Mouse (Mus musculus) T-helper 1 cell (primary cell): ENCODE data around the gene Crb2.

Experiments used
- in situ Hi-C: fragments of 300-600 bp; cut with MboI, MseI; formaldehyde crosslinking; loops from one replicate; pipeline ENCODE4 v1.15.1; 2025; ENCODE audit warnings: high pct_unique_total_duplicates

The Crb2 gene

DNA sequence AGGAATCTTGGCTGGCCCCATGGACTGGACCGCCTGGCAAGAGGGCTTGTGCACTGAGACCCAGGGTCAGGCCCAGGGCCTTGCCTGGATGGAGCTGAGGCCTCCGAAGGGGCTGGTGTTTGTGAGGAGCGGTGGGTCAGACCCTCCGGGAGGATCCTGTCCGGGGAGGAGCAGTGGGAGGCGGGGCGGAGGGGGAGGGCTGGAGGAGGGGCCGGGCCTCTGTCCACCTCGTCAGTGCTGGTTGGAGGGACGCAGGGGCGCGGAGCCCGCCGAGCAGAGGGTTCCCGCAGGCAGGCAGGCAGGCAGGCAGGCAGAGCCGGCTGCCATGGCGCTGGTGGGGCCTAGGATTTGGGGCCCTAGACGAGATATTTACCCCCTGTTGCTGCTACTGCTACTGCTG, at the start of gene Crb2:
TSS of gene Crb2 (plus strand) at position 234 of the 400 bp plus-strand sequence.
- in situ Hi-C loops: loop anchor here (10.0 kb wide), 2 partner anchors 211 to 391 kb away; no protein-coding TSS in a partner anchor

DNA sequence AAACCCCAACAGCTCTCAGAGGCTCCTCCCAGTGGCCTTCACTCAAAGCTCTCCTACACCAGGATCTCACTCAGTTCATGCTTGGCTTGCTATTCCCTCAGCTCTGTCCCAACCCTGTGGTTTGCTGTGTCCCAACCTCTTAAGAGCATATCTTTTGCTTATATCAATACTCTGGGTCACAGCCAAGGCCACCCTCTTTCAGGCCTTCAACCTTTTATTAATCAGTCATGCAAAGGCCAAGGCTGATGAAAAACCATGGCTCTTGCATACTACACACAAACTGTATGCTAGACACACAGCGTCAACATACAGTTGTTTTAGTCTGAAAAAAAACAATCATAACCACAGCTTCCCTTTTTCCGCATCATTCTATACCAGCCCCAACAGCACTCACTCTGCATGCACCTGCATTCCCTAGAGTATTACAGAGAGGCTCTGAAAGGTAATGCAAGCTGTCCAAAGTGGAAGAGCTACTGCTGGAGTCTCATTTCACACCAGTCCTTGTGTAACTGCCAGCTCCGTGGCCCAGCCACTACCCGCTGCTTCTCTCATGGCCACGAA, 44.7 kb upstream of the Crb2 start:
- in situ Hi-C loops: no loop called here

DNA sequence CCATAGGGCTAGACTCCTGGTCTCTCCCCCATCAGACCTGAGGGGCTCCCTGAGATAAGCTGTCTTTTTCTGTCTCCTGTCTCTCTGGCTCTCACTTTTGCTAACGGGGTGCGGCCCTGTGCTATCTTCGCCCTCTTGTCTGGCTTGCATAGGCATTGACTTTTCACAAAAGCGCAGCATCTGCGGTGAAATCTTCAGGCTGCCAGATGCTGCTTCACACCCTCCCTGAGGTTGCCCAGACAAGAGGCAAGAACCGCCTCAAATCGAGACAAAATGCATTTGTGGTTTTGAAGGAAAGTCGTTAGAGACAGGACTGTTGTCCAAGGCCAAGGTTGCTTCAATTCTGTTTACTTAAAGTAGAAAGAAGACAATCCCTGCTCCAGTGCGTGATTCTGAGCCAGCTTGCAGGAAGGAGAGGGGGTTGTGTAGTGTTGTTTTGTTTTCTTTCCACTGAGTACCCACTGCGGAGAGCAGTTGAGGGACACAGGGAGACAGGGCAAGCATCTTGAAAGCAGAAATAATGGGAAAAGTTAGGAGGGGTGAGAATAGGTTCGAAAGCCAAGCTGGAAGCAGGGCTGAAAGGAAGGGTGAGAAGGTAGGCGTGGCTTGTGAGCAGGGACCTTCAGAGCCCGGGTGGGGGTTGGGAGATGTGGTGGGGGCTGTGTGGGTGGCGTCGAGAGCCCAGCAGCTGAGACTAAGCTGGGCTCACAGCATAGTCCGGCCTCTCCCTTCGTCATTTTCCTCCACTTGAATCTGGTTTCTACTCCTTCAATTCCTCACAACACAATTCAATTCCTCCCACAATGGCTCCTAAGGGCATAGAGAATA, 40.9 kb upstream of the Crb2 start:
- in situ Hi-C loops: no loop called here

DNA sequence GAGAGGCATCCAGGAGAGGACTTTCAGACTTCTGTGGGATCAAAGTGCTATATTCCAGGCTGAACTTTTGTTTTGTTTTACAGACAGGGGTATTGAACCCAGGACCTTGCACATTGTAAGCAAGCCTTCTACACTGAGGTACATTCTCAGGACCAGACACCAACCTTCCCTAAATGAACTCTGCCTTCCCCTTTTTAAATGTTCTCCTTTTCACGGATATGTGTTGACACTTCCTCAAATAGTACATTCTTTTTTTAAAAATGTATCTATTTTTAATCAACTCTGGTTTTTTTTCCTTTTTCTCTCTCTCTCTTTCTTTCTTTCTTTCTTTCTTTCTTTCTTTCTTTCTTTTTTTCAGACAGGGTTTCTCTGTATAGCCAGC, 40.3 kb upstream of the Crb2 start:
- in situ Hi-C loops: no loop called here

DNA sequence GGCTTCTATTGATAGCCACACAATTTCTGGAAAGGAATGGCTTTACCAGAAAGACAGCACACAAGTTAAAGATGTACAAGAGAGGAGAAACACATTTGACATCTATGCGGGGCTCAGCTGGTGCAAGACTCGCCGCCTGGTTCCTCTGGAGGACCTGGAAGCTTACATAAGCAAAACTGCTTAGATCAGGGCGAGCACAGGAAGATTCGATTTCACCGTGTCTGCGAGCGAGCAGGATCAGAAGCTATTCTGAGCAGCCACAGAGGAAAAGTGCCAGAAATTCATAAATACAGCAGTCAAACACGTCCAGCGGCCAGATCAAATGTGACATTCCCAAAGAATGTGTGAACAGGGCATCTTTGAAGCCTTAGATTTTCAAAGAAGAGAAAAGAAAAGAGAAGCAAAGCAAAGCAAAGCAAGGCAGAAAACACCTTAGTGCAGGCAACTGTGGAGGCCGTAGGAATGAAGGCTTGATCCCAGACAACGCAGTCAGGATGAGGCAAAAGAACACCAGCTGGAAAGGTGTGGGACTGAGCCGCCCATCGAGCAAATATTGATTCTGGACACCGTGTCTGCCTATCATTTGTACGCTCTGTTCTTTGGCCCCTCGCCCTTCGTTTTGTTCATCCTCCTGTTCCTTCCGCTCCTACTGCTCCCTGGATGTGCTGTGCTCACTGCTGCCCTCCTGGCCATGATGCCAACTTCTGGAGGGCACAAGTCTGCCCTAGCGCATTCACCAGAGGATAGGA, 34.1 kb upstream of the Crb2 start:
- in situ Hi-C loops: no loop called here

DNA sequence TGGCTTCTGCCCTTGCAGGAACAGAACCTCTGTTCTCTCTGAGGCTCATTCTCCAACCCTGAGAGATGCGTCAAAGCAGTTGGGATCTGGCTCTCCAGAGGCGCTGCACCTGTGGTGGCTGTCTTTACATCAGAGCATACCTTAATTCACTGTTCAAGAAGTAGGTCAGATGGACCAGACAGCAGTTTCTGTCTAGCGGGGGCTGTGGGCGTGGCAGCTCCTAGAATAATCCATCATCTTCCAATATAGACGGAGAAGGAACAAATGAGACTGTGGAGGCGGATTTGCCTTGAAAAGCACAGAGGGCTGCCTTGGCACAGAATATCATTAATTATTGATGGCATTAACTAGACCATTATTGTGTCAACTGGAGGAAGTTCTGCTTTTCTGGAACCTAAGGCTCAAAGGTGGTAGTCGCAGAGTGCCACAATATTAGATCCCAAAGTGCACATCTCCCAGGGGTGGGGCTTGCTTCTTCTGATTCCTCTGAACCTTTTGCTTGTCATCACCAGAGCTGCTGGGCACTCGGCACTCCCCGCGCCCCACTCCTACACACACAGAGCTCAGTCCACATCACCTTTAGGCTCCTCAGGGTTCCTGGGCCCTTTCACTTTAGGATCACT, 31.2 kb upstream of the Crb2 start:
- in situ Hi-C loops: no loop called here

DNA sequence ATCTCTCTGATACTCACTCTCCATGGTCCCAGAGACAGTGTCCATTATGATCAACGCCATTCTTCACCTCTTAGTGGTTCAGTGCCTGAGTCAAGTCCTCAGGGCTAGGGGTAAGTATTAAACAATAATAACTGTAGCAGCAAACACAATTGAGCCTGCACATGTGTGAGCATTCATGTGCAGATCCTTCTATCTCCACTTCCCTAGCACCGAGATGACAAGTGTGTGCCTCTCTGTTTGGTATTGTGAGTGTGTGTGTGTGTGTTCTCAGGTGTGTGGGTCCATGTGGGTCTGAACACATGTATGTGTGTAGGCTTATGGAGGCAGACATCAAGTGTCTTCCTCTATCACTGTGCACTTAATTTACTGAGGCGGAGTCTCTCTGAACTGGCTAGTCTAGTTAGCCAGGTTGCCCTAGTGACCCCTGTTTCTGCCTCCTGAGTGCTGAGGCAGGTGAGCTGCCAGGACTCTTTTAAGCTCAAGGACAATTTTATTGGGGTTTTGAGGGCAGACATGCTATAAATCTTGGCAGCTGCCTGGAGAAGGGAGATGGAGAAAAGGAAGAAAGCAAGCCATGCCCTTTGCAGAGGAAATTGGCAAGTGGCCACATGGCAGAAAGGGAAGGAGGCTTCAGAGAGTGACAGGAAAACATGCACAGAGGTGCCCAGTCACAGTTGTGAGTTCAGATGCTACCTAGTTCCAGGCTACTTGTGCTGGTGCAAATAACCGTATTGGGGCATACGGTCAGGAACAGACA, 29.6 kb upstream of the Crb2 start:
- in situ Hi-C loops: no loop called here

DNA sequence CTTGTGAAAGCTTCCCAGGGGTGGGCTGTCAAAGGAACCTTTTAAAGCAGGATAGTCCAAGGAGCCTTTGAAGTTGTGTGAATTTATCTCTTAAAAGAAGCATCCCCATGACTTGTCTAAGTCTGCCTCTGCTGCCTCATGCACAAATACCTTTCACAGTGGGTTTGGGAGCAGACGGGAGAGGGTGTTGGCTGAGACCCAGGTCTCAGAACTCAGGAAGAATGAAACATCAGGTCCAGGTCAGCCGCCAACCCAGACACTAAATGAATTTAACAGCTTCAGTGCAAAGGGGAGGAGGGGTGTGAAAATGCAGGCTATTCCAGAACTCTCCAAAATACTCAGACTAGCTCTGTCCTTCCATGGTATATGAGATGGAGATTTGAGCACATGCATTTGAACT, 28.1 kb upstream of the Crb2 start:
- in situ Hi-C loops: no loop called here

DNA sequence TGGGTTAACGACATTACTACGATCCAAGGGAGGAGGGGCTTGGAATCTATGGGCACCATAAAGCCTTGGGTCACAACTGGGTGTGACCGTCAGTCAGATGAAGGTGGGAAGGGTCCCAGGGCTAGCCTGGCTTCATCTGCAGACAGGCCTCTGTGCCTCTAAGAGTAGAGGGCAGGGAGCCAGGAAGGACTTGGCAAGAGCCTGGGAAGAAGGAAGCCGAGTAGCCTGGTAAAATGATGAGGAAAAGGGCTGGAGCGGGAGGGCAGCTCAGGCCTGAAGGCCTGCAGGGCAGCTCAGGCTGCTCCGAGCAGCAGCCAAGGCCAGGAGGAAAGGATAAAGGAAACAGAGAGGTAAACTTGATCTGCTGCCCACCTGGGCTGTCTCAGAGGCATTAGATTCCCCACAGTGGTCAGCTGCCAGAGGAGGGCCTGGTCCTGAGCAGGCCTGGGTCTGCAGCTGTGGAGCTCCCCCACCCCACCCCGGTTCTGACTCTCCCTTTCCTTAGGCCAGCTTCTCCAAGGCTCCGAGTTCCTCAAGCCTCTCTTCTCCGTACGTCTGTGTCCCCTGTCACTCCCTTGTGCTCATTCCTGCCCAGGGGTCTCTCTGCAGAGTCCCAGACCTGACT, 27.5 kb upstream of the Crb2 start:
- in situ Hi-C loops: no loop called here

DNA sequence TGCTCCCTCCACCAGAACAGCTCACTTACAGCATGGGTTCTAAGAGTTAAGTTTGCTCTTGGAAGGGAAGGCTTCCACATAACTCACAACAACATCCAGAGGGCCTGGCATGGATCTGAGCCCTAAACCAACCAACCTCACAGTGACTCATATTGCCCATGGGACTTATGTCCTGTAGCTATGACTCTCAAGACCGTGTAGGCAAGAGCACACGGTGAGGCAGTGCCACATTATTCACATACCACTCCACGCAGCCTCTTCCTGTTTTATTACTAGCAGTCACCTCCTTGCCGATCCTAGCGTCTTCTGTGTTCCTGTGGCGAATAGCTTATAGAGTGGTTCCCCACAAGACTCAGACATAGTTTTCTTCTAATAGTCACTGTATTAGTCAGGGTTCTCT, 26.7 kb upstream of the Crb2 start:
- in situ Hi-C loops: no loop called here

DNA sequence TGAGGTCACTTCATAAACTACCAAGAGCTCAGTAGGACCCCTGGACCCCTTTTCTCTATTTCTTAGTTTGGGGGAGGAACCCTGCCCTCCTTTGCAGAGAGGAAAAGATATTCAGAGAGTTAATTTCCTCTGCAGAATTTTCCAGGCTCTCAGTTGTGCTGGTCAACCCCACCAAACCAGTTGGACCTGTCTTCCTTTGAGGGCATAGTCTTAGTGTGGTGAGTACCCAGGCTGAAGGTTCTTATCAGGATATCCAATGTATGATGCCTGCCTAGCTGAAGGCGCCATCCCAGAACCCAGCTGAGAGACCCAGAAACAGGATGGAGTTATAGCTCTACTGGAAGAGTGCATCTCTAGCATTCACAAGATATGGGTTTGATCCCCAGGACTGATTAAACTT, 24.9 kb upstream of the Crb2 start:
- in situ Hi-C loops: no loop called here

DNA sequence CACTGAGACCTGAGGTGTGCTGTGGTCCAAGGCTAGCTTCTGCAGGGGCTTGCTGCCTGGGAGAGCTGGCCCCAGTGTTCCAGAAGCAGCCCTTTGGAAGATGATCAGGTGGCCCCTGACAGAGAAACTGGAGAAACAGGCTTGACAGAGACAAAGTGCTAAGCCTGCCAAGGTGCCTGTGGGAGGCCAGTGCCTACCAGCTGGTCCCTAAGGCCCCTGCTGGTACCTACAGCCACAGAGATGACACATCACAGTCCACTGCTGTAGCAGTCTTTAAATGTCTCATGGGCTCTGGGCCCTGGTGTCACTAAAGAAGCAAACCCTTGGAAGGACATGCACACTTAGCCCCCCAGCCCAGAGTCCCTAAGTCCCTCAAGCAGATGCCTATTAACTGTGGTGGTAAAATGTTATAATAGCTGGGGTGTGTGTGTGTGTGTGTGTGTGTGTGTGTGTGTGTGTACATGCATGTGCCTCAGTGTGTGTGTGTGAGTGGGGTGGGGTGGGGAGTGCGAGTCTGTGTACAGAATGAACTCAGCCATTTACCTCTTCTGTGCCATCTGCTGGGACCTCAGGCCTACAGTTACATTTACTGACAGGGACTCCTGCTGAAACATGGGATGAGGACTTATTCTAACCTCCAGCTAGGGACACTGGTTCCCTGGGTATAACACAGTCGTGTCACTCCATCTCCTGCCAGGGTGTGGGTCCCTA, 19.7 kb upstream of the Crb2 start:
- in situ Hi-C loops: no loop called here

DNA sequence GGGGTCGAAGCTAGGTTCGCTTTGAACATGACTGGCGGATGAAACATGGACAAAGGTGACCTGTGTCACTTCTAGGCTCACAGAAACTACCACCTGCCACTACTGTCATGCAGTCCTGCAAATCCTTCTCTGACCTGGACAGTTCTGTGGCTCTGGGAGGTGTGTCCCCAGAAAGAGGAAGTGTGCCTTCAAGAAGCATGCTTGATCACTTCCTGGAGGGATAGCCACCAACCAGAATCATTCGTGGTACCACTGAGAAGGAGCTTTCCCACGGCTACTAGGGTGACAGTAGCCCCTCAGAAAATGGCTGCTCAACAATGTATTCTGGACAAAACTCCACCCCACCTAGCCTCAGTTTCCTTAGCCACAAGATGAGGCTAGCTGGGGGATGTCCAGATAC, 19.0 kb upstream of the Crb2 start:
- in situ Hi-C loops: no loop called here

DNA sequence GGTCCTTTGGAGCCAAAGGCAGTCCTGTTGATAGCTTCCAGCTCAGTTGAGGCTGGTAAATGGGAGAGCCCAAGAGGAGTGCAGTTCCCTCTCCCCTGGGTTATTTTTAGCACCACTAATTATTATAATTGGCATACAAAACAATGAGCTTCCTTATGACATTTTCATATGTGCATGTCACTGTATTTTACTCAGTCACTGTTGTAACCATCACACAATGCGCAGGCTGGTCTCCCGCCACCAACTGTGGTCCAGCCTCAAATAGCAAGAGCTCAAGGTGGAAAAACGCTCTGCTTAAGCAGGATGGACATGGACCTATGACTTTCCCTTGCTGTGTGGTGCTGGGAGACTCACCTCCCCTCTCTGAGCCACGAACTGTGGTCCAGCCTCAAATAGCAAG, 18.3 kb upstream of the Crb2 start:
- in situ Hi-C loops: no loop called here

DNA sequence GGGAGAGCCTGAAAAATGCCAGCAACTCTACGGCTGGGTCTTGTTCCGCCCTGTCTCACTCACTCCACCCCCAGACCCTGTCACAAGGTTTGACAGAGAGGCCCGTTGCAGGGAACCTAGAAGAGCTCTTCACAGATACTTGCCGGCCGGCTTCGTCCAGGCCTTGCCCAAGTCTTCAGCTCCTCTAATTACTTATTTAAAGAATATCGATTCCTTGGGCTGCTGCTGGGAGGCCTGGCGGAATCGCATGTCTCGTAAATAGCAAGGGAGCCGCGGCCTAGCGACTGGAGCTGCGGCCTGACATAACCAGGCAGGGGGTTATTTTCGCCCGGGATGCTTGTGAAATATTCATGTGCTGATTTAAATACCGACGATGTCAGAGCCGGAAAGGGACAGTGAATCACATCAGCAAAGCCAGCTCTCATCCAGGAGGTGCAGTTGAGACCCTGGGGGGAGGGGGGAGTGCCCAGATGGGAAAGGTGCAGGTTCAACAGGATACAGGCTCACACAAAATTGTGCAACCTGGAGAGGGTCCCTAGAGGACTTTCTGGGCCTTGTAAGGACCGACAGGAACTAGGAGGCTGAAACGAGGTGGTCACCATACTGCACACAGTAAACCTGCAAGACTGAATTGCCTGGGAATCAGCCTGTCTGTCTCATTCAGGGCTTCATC, 17.6 kb upstream of the Crb2 start:
- in situ Hi-C loops: no loop called here

DNA sequence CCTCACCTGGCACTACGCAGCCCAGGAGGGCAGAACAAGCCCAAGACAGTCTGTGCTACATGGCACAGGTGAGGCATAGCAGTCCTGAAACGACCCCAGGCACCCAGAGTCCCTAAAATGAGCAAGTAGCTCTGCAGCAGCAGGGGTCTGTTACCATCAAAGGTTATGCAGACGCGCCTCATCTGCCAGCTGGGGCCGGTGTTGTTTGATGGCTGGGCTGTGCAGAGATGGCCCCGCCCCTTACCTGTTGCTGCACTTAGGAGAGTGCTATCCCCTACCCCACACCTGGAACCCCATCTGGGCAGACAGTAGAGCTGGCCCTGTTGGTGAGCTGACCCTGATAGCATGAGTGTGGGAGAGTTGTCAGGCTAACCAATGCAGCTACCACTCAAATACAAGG, 15.4 kb upstream of the Crb2 start:
- in situ Hi-C loops: no loop called here

DNA sequence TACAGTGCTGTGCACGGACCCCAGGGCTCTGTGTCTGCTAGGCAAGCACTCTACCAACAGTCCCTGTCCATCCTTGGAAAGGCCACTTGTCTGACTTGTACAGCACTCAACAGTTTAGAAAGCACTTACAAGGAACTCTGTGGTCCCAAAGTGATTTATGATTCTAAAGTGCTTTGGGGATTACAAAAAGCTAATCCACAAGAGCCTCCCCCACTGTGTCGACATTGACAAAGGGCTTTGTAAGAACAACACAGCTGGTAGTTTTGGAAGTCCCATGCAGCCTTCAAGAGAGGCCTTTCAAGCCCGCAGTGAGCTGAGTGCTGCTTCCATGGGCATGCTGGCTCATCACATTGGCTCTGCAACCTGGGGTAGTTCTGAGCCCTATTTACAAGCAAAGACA, 12.4 kb upstream of the Crb2 start:
- in situ Hi-C loops: no loop called here

DNA sequence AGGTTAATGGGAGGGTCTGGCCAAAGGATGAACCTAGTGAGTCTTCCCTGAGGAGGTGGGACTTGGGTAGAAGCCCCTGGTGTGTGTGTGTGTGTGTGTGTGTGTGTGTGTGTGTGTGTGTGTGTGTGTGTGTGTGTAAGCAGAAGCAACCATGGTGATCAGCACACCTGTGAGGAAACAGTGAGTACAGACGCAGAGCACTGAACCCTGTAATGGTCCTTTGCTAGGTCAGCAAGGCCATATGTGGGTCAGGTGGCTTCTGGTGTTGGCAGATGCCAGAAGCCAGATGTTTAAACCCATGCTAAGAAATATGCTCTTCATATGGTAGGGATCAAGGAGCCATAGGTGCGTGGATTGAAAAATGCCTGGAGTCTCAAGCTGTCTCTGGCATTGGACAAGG, 11.5 kb upstream of the Crb2 start:
- in situ Hi-C loops: no loop called here

DNA sequence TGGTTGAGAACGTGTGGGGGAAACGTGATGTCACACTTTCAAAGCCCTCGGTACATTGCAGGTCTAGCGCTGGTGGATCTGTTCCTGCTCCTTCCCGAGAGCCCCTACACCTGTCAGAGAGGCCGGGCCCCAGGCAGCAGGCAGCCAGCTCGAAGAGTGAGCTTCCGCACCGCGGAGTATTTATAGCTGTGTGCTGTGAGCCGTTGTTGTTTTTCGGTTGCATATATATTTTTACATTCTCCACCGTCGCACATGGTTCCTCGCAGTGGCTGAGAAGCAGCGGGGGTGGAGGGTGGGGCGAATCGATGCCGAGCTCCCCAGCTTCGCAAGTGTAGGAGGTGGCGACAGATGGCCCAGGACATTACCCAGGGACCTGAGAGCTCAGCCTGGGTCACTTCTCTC, 11.0 kb upstream of the Crb2 start:
- in situ Hi-C loops: no loop called here
